Mouse (Mus musculus): ENCODE measurements around the gene Abcc9. TPM values are rescaled to one million over a fixed set of nuclear protein-coding genes. Genes with fewer than 3 reads are reported as not detected.

Abcc9 gene
- total RNA-seq, 2 experiments from 2014 or later, result not detected

GRCm38 (mm10) chr6:142623351-142623750 is 78.8 kb downstream of the Abcc9 start:
- ATAC-seq (replicated peaks; ENCODE audit: poor library complexity), result no peak

GRCm38 (mm10) chr6:142616659-142617058 is 85.5 kb downstream of the Abcc9 start:
- no peak for ATAC-seq (replicated peaks; ENCODE audit: poor library complexity)

- ATAC-seq (replicated peaks; ENCODE audit: poor library complexity), result no peak
Measured at GRCm38 (mm10) chr6:142614324-142614723, 87.8 kb downstream of the Abcc9 start.

GRCm38 (mm10) chr6:142612366-142612765 is 89.7 kb downstream of the Abcc9 start:
- no peak for ATAC-seq (replicated peaks; ENCODE audit: poor library complexity)

- ATAC-seq (replicated peaks; ENCODE audit: poor library complexity), result no peak
Measured at GRCm38 (mm10) chr6:142609401-142610373, 92.4 kb downstream of the Abcc9 start.

GRCm38 (mm10) chr6:142607080-142607479 is 95.0 kb downstream of the Abcc9 start:
- ATAC-seq (replicated peaks; ENCODE audit: poor library complexity), result no peak

GRCm38 (mm10) chr6:142602772-142603171 is 99.3 kb downstream of the Abcc9 start:
- no peak for ATAC-seq (replicated peaks; ENCODE audit: poor library complexity)

- ATAC-seq (replicated peaks; ENCODE audit: poor library complexity), result no peak
Measured at GRCm38 (mm10) chr6:142578831-142579230, 123.3 kb downstream of the Abcc9 start.

GRCm38 (mm10) chr6:142577801-142578200 is 124.3 kb downstream of the Abcc9 start:
- no peak for ATAC-seq (replicated peaks; ENCODE audit: poor library complexity)

- peak; percentile 72 for ATAC-seq (replicated peaks; ENCODE audit: poor library complexity)
Measured at GRCm38 (mm10) chr6:142572876-142573275, 129.2 kb downstream of the Abcc9 start.

- ATAC-seq (replicated peaks; ENCODE audit: poor library complexity), result 0 out of 2 replicates have a peak, but pooled peaks have one; percentile 27
Measured at GRCm38 (mm10) chr6:142571629-142572360, 130.3 kb downstream of the Abcc9 start.

GRCm38 (mm10) chr6:142571055-142571618 is 131.0 kb downstream of the Abcc9 start, which contains the start of gene Kcnj8:
Gene Kcnj8 (minus strand): TSS chr6:142571614.
- peak; percentile 41 for ATAC-seq (replicated peaks; ENCODE audit: poor library complexity)

- no peak for ATAC-seq (replicated peaks; ENCODE audit: poor library complexity)
Measured at GRCm38 (mm10) chr6:142570046-142570770, 131.9 kb downstream of the Abcc9 start.

GRCm38 (mm10) chr6:142568713-142569357 is 133.3 kb downstream of the Abcc9 start:
- no peak for ATAC-seq (replicated peaks; ENCODE audit: poor library complexity)

- peak; percentile 60 for ATAC-seq (replicated peaks; ENCODE audit: poor library complexity)
Measured at GRCm38 (mm10) chr6:142567452-142567851, 134.7 kb downstream of the Abcc9 start.

GRCm38 (mm10) chr6:142564746-142565145 is 137.4 kb downstream of the Abcc9 start:
- no peak for ATAC-seq (replicated peaks; ENCODE audit: poor library complexity)

- ATAC-seq (replicated peaks; ENCODE audit: poor library complexity), result peak; percentile 86
Measured at GRCm38 (mm10) chr6:142561151-142561550, 141.0 kb downstream of the Abcc9 start.

- ATAC-seq (replicated peaks; ENCODE audit: poor library complexity), result peak; percentile 64
Measured at GRCm38 (mm10) chr6:142558772-142559679, 143.1 kb downstream of the Abcc9 start.

- ATAC-seq (replicated peaks; ENCODE audit: poor library complexity), result no peak
Measured at GRCm38 (mm10) chr6:142558076-142558475, 144.0 kb downstream of the Abcc9 start.

All from megakaryocyte progenitor cell, adult 5-6 weeks (primary cell).